Mouse (Mus musculus) testis, adult 2 months (tissue): ENCODE data around the gene Kcnt2. TPM values are rescaled to one million over a fixed set of nuclear protein-coding genes. Genes with fewer than 3 reads are reported as not detected.

Source experiments
- H3K27ac ChIP-seq: fragments of 200-500 bp; 2 replicates; pipeline ENCODE4 v1.5.1; 2012; ENCODE audit warnings: low read depth, low read length; ENCODE audit not compliant: control insufficient read depth, insufficient read depth
- H3K27me3 ChIP-seq: fragments of 200-500 bp; 2 replicates; pipeline ENCODE4 v1.6.1; 2012; ENCODE audit warnings: mild to moderate bottlenecking, low read length, moderate library complexity; ENCODE audit not compliant: control insufficient read depth, insufficient read depth
- H3K36me3 ChIP-seq: fragments of 200-500 bp; 2 replicates; pipeline ENCODE4 v1.6.1; 2012; ENCODE audit warnings: mild to moderate bottlenecking, low read length; ENCODE audit not compliant: control insufficient read depth, insufficient read depth
- H3K4me1 ChIP-seq: fragments of 200-500 bp; 2 replicates; pipeline ENCODE4 v1.6.1; 2012; ENCODE audit warnings: low read length; ENCODE audit not compliant: control insufficient read depth, insufficient read depth
- H3K4me3 ChIP-seq: fragments of 200-500 bp; 2 replicates; pipeline ENCODE4 v1.5.1; 2012; ENCODE audit warnings: low read depth, mild to moderate bottlenecking, low read length, moderate library complexity, mixed read lengths; ENCODE audit not compliant: control insufficient read depth
- CTCF ChIP-seq: fragments of 200-500 bp; IDR thresholded peaks from 2 replicates; pipeline ENCODE4 v1.5.1; 2012; ENCODE audit warnings: low read depth, mild to moderate bottlenecking, inconsistent platforms, low read length, moderate library complexity; ENCODE audit not compliant: control insufficient read depth, insufficient read depth, insufficient replicate concordance
- POLR2A ChIP-seq: fragments of 200-500 bp; IDR thresholded peaks from 2 replicates; pipeline ENCODE4 v1.6.1; 2012; ENCODE audit warnings: low read depth, mild to moderate bottlenecking, inconsistent platforms, low read length, moderate library complexity; ENCODE audit not compliant: control insufficient read depth
- polyA plus RNA-seq: library from polyadenylated mRNA; depleted of rRNA; stranded (reverse); fragments of >200 nt; gene quantifications from 2 replicates; pipeline ENCODE4 v1.2.3, GENCODE M21; 2012

The Kcnt2 gene
- polyA plus RNA-seq, 1 experiment, result 0.06 TPM

DNA sequence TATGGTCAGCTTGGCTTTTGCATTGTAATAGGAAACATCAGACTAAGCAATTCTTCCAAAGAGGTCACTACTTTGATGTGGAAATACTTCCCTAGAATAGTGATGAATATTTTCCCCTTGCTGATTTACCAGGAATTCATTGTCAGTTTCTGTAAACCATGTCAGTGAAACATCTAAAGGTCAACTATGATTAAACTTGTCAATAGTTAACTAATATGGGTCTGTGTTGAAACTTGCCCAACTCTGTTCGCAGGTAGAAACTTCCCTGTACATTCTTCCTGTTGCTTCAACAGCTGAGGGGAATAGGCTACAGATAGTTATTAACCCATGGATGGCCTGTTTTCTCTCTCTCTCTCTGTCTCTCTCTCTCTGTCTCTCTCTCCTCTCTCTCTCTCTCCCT, 169.8 kb downstream of the Kcnt2 start:
- Histone ChIP-seq H3K4me3 (no peak overlapping the region), H3K27ac (no peak overlapping the region), H3K36me3 (no peaks in the 10 kb centered on the region), H3K27me3 (no peaks in the 10 kb centered on the region), H3K4me1 (no peaks in the 10 kb centered on the region)
- no peak for TF ChIP-seq CTCF
- no peak for TF ChIP-seq POLR2A

DNA sequence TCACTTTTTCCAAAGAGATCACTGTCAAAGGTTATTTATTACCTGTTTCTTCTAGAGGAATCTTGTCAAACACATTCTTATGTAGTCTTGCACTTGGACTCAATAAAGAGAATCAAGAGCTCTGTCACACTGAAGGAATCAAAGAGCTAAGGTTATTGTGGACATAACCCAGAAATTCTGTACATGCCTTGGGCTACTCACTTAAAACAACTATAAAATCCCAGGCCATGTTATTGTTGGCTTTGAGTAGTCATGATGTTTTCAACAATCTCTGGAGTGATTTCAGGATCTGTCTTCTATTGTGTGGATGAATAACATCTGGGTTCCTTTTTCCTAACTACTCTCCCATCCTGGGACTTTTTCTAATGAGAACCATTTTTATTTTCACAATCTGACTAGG, 177.0 kb downstream of the Kcnt2 start:
- no peak for TF ChIP-seq CTCF
- no peak for TF ChIP-seq POLR2A
- H3K4me3 ChIP-seq, result no peak overlapping the region
- H3K27ac ChIP-seq, result no peak overlapping the region
- H3K36me3 ChIP-seq, result no peaks in the 10 kb centered on the region
- H3K27me3 ChIP-seq, result no peaks in the 10 kb centered on the region
- no peaks in the 10 kb centered on the region for H3K4me1 ChIP-seq

DNA sequence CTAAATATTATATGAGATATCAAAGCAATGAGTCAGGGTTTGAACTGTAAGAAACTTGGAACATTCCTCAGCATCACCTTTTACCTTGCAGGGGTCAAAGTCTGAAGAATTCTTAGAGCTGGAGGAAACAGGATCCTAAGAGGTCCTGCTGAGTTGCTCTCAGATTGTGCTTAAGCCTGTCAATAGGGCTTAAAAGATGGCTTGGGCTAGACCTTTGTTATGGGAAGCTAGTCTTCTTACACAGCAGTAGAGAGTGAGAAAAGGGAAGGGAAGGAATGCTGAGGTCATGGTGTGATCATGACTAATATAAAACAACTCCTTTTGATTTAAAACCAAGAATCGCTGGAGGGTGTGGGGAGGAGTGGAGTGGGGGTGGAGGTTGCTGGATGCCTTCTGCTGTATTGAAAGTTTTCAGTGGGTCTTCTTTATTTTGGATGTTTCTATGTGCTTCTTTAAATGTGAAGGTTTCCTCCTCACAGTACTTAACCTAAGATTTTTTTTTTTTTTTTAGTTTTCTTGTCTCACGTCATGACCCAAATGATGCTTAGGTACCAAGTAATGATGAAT, 183.4 kb downstream of the Kcnt2 start:
- H3K4me3 ChIP-seq, result no peak overlapping the region
- H3K27ac ChIP-seq, result no peak overlapping the region
- no peaks in the 10 kb centered on the region for H3K27me3 ChIP-seq
- no peaks in the 10 kb centered on the region for H3K4me1 ChIP-seq
- no peak for TF ChIP-seq POLR2A
- no peak for TF ChIP-seq CTCF
- no peaks in the 10 kb centered on the region for H3K36me3 ChIP-seq

DNA sequence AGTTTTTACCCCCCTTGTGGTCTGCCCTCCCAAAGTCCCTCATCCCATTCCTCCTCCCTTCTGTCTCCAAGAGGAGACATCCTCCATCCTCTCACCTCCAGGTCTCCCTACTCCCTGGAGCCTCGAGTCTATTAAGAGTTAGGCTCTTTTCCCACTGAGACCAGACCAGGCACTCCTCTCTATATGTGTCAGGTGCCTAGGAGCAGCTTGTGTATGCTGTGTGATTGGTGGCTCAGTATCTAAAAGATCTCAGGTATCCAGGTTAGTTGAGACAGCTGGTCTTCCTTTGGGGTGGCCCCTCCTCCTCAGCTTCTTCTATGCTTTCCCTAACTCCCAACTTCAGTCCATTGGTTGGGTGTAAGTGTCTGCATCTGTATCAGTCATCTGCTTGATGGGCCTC, 186.1 kb downstream of the Kcnt2 start:
- Histone ChIP-seq H3K4me1 (no peaks in the 10 kb centered on the region), H3K27ac (no peak overlapping the region), H3K4me3 (no peak overlapping the region), H3K27me3 (no peaks in the 10 kb centered on the region), H3K36me3 (no peaks in the 10 kb centered on the region)
- TF ChIP-seq POLR2A (no peak), CTCF (no peak)

DNA sequence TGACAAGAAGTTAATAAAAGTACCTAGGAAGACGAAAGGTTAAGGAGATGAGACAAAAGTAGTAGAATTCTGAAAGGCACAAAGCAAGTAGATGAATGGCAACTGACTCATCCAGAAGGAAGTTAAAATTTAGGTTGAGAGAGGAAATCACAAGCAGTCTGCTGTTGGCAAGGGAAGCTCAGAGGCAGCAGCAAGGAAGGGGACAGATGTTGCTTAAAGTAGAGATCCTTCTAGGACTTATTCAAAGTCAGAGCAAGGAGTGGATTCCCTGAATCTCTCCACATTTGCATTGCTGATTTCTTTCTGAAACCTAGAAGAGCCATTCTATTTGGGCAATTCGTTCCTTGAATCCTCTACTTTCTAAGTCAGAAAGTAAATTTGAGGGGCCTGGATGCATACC, 188.8 kb downstream of the Kcnt2 start:
- TF ChIP-seq CTCF (no peak), POLR2A (no peak)
- Histone ChIP-seq H3K36me3 (no peaks in the 10 kb centered on the region), H3K27ac (no peak overlapping the region)

DNA sequence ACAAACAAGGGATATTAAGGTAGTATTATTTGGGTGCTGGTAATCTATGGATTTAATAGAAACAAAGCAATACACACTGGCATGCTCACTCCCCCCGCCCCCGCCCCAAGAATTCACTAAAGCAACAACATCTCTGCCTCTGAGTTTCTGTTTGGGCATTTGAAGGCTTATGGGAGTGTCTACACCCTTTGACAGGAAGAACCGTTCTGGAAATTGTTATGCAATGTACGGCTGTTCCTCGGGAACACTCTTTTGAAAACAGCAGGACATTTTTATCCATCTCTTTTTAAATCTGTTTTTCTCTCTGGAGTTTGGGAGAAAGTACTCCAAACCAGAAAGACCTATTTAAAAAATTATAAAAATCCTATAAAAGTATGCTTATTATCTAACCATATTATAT, 192.2 kb downstream of the Kcnt2 start:
- no peaks in the 10 kb centered on the region for H3K4me1 ChIP-seq
- no peak overlapping the region for H3K4me3 ChIP-seq
- no peak for TF ChIP-seq CTCF
- no peak for TF ChIP-seq POLR2A
- no peak overlapping the region for H3K27ac ChIP-seq
- no peaks in the 10 kb centered on the region for H3K36me3 ChIP-seq
- H3K27me3 ChIP-seq, result no peaks in the 10 kb centered on the region

More for the DNA sequence above, 188.8 kb downstream of the Kcnt2 start:
- no peak overlapping the region for H3K4me3 ChIP-seq
- no peaks in the 10 kb centered on the region for H3K27me3 ChIP-seq
- no peaks in the 10 kb centered on the region for H3K4me1 ChIP-seq

DNA sequence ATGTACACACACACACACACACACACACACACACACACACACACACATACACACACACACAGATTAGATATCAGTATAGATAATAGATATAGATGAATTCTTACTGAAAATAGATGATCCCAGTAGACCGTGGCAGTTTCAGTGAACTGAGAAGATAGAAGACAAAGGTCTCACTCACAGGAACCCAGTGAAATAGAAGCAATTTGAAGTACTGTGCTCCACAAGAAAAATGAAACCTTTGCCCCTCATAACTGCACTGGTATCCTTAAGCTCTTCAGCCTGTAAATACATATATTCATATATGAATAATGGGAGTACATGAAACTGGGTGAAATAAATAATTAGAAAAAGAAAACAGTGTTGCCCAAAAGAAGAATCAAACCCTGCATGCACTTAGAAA, 197.9 kb downstream of the Kcnt2 start:
- Histone ChIP-seq H3K27ac (no peak overlapping the region), H3K27me3 (no peaks in the 10 kb centered on the region), H3K4me1 (no peaks in the 10 kb centered on the region), H3K4me3 (no peak overlapping the region), H3K36me3 (no peaks in the 10 kb centered on the region)
- TF ChIP-seq CTCF, result no peak
- TF ChIP-seq POLR2A, result no peak

DNA sequence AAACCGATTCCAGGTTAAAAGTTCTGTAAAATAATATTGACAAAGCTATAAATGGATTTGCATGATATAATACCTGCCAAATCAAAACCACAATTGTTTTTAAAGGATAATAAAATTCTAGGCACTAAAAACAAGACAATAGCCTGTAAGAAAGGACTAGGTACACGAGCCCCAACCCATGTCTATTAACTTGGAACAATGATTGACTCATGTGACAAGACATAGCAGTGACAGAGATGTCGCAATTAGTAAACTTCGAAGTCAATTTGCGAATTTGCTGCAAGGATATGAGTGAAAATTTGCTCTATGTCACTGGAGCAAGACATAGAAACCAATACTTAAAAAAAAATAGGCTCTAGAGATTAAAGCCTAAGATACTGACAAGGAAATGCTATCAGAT, 198.4 kb downstream of the Kcnt2 start:
- no peak for TF ChIP-seq CTCF
- no peak for TF ChIP-seq POLR2A
- no peaks in the 10 kb centered on the region for H3K36me3 ChIP-seq
- no peak overlapping the region for H3K4me3 ChIP-seq
- H3K27ac ChIP-seq, result no peak overlapping the region
- H3K27me3 ChIP-seq, result no peaks in the 10 kb centered on the region
- no peaks in the 10 kb centered on the region for H3K4me1 ChIP-seq
